Mouse (Mus musculus) CH12.LX (cell line): ENCODE measurements around the gene Foxo1. TPM values are rescaled to one million over a fixed set of nuclear protein-coding genes. Genes with fewer than 3 reads are reported as not detected.

Source experiments
- DNase-seq: peaks from one replicate; pipeline ENCODE4 v3.0.0-alpha.2; 2013; ENCODE audit errors: extremely low read depth
- H3K27ac ChIP-seq: 2 replicates; pipeline ENCODE4 v1.5.1; 2012; ENCODE audit warnings: low read depth, mild to moderate bottlenecking, control low read depth, moderate library complexity; ENCODE audit not compliant: insufficient read depth
- H3K27me3 ChIP-seq: replicated peaks from 2 replicates; pipeline ENCODE3; 2012; ENCODE audit warnings: inconsistent platforms
- H3K36me3 ChIP-seq, 2 experiments: replicated peaks in 1 of 2; 2 replicates each; pipeline versions ENCODE3 to v1.6.1; 2012; ENCODE audit warnings: inconsistent platforms in 1 of 2, low read length in 1 of 2, mild to moderate bottlenecking in 1 of 2, mixed read lengths in 1 of 2, moderate library complexity in 1 of 2; ENCODE audit not compliant: control insufficient read depth in 1 of 2, insufficient read depth in 1 of 2
- H3K4me1 ChIP-seq, 2 experiments: 2 replicates each; pipeline ENCODE4 v1.6.1; 2012; ENCODE audit warnings: inconsistent platforms in 1 of 2, moderate library complexity in 1 of 2; ENCODE audit not compliant: insufficient read depth in 2 of 2, control insufficient read depth in 1 of 2
- H3K4me2 ChIP-seq: 2 replicates; pipeline ENCODE4 v1.6.1; 2012; ENCODE audit warnings: low read depth, mild to moderate bottlenecking, control low read depth; ENCODE audit not compliant: poor library complexity, insufficient read depth, severe bottlenecking
- H3K4me3 ChIP-seq, 3 experiments: fragments of 150-350 bp in 1 of 3; sonication (generic) in 1 of 3; replicated peaks in 1 of 3; 2 replicates each; pipeline versions ENCODE3 to v1.5.1; 2011 to 2012; ENCODE audit warnings: low read depth in 2 of 3, low read length in 2 of 3, mild to moderate bottlenecking in 2 of 3, moderate library complexity in 2 of 3, control low read depth in 1 of 3, improper control_type of control experiment in 1 of 3, inconsistent platforms in 1 of 3, mixed read lengths in 1 of 3; ENCODE audit not compliant: poor library complexity in 1 of 3
- H3K79me2 ChIP-seq: replicated peaks from 2 replicates; pipeline ENCODE4 v1.6.1; 2012; ENCODE audit warnings: mild to moderate bottlenecking, moderate library complexity; ENCODE audit not compliant: control insufficient read depth, poor library complexity, insufficient read depth, severe bottlenecking; ENCODE audit errors: extremely low read depth
- H3K9ac ChIP-seq: 2 replicates; pipeline ENCODE4 v1.6.1; 2012; ENCODE audit warnings: low read depth, mild to moderate bottlenecking, control low read depth, moderate library complexity; ENCODE audit not compliant: insufficient read depth
- H3K9me3 ChIP-seq: replicated peaks from 2 replicates; pipeline ENCODE3; 2012; ENCODE audit warnings: low read length, inconsistent platforms, mixed read lengths
- CHD1 ChIP-seq: IDR thresholded peaks from 2 replicates; pipeline ENCODE4 v1.6.1; 2012; ENCODE audit warnings: low read depth, low read length, improper control_type of control experiment, inconsistent platforms
- E2F4 ChIP-seq: IDR thresholded peaks from 2 replicates; pipeline ENCODE4 v1.6.1; 2011; ENCODE audit warnings: low read depth, low read length, improper control_type of control experiment; ENCODE audit not compliant: insufficient replicate concordance
- ELF1 ChIP-seq: IDR thresholded peaks from 2 replicates; pipeline ENCODE4 v1.6.1; 2014; ENCODE audit warnings: low read depth, mild to moderate bottlenecking, inconsistent platforms, low read length, improper control_type of control experiment
- EP300 ChIP-seq: IDR thresholded peaks from 2 replicates; pipeline ENCODE4 v1.6.1; 2011; ENCODE audit warnings: low read length, improper control_type of control experiment
- ETS1 ChIP-seq: conservative IDR thresholded peaks from 2 replicates; pipeline ENCODE4 v1.6.1; 2012; ENCODE audit warnings: low read depth, mild to moderate bottlenecking, inconsistent platforms, low read length, improper control_type of control experiment, moderate library complexity
- MAX ChIP-seq: IDR thresholded peaks from 2 replicates; pipeline ENCODE4 v1.6.1; 2011; ENCODE audit warnings: low read length, improper control_type of control experiment
- MAZ ChIP-seq: IDR thresholded peaks from 2 replicates; pipeline ENCODE4 v1.6.1; 2012; ENCODE audit warnings: low read depth, mild to moderate bottlenecking, inconsistent platforms, low read length, improper control_type of control experiment, moderate library complexity
- MXI1 ChIP-seq: IDR thresholded peaks from 2 replicates; pipeline ENCODE4 v1.6.1; 2011; ENCODE audit warnings: mild to moderate bottlenecking, low read depth, low read length, improper control_type of control experiment
- NELFE ChIP-seq: IDR thresholded peaks from 2 replicates; pipeline ENCODE4 v1.6.1; 2011; ENCODE audit warnings: low read depth, low read length, improper control_type of control experiment
- PAX5 ChIP-seq: IDR thresholded peaks from 2 replicates; pipeline ENCODE4 v1.6.1; 2012; ENCODE audit warnings: low read length, inconsistent platforms, mixed read lengths
- POLR2A ChIP-seq: IDR thresholded peaks from 2 replicates; pipeline ENCODE4 v1.6.1; 2011; ENCODE audit warnings: low read depth, mild to moderate bottlenecking, improper control_type of control experiment, low read length
- RAD21 ChIP-seq: IDR thresholded peaks from 2 replicates; pipeline ENCODE4 v1.6.1; 2011; ENCODE audit warnings: low read depth, mild to moderate bottlenecking, low read length, improper control_type of control experiment, moderate library complexity
- RCOR1 ChIP-seq: conservative IDR thresholded peaks from 2 replicates; pipeline ENCODE4 v1.6.1; 2012; ENCODE audit warnings: low read depth, mild to moderate bottlenecking, inconsistent platforms, low read length, improper control_type of control experiment
- SMC3 ChIP-seq: IDR thresholded peaks from 2 replicates; pipeline ENCODE4 v1.6.1; 2011; ENCODE audit warnings: low read depth, low read length, improper control_type of control experiment
- USF2 ChIP-seq: conservative IDR thresholded peaks from 2 replicates; pipeline ENCODE4 v1.6.1; 2011; ENCODE audit warnings: low read depth, low read length, improper control_type of control experiment
- ZKSCAN1 ChIP-seq: IDR thresholded peaks from 2 replicates; pipeline ENCODE4 v1.6.1; 2012; ENCODE audit warnings: low read depth, inconsistent platforms, low read length, improper control_type of control experiment, borderline replicate concordance
- ZMIZ1 ChIP-seq: IDR thresholded peaks from 2 replicates; pipeline ENCODE4 v1.6.1; 2012; ENCODE audit warnings: low read depth, mild to moderate bottlenecking, inconsistent platforms, low read length, improper control_type of control experiment
- ZNF384 ChIP-seq: IDR thresholded peaks from 2 replicates; pipeline ENCODE4 v1.6.1; 2012; ENCODE audit warnings: low read depth, low read length, improper control_type of control experiment, inconsistent platforms
- dilution Hi-C: fragments of 300-500 bp; cut with MboI; formaldehyde crosslinking; loops from 2 replicates; pipeline ENCODE4 v1.14.3; 2020; ENCODE audit warnings: low sequenced_read_pairs; ENCODE audit not compliant: extremely low pct_unique_long_range_greater_than_20kb, extremely low pct_ligation_motif_present
- in situ Hi-C: fragments of 300-500 bp; cut with MboI; formaldehyde crosslinking; loops from 3 replicates; pipeline ENCODE4 v1.14.3; 2019; ENCODE audit warnings: low sequenced_read_pairs, low pct_ligation_motif_present, low pct_unique_long_range_greater_than_20kb, mixed read lengths
- polyA plus RNA-seq: library from polyadenylated mRNA; unstranded; fragments of >175 nt; gene quantifications from 2 replicates; pipeline ENCODE4 v1.2.1, GENCODE M21; 2012; ENCODE audit warnings: low read depth; ENCODE audit not compliant: insufficient read length
- total RNA-seq, 2 experiments: library from RNA; depleted of rRNA; stranded (reverse); fragments of 300-350 nt in 1 of 2; fragments of >200 nt in 1 of 2; gene quantifications; 2 replicates each; pipeline ENCODE4 v1.2.3; 2012 to 2014

Gene Foxo1
- total and polyA plus RNA-seq, 3 experiments: 0.79 to 6.9 (median 1.2) TPM

DNA sequence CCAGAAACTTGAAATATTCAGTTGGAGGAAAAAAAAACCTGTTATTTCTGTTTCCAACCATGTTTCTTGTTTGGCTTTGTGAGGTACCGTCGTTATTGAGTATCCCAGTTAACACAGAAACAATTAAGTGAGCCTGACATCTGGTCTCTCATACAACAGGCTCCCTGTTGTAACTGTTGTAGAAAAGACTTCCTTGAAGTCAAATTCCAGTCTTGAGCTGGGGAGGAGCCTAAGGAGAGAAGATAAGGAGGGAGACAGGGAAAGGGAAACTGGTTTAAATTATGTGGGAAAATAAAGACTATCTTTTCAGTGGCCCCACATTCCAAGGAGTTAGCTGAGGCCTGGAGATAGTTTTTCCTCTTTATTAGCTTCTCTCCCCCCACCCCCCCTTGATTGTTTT lies 14.2 kb downstream of the Foxo1 start:
- no peak overlapping the region for H3K27ac ChIP-seq
- no peaks in the 10 kb centered on the region for H3K9me3 ChIP-seq
- H3K4me3 ChIP-seq: no peak overlapping the region
- H3K9ac ChIP-seq: no peak overlapping the region
- H3K27me3 ChIP-seq: no peaks in the 10 kb centered on the region
- no peak for TF ChIP-seq MXI1
- TF ChIP-seq RCOR1: no peak
- no peak for TF ChIP-seq ETS1
- TF ChIP-seq NELFE: no peak
- no peak for TF ChIP-seq E2F4
- TF ChIP-seq RAD21: no peak
- TF ChIP-seq ELF1: no peak
- no peak for TF ChIP-seq EP300
- no peak for TF ChIP-seq SMC3
- TF ChIP-seq USF2: no peak
- no peak for TF ChIP-seq CHD1
- TF ChIP-seq MAZ: no peak
- TF ChIP-seq MAX: no peak
- TF ChIP-seq ZNF384: no peak
- TF ChIP-seq ZKSCAN1: no peak
- in situ Hi-C loops: no loop called here
- peaks cover 22% of the 10 kb centered on the region for H3K79me2 ChIP-seq
- dilution Hi-C loops: no loop called here
- H3K4me1 ChIP-seq: peaks cover 0 to 26% of the 10 kb centered on the region in 2 experiments; a peak in 2 of 4 replicates
- H3K36me3 ChIP-seq: peaks cover 0 to 54% of the 10 kb centered on the region in 2 experiments
- no peak overlapping the region for H3K4me2 ChIP-seq
- DNase-seq: no peak

DNA sequence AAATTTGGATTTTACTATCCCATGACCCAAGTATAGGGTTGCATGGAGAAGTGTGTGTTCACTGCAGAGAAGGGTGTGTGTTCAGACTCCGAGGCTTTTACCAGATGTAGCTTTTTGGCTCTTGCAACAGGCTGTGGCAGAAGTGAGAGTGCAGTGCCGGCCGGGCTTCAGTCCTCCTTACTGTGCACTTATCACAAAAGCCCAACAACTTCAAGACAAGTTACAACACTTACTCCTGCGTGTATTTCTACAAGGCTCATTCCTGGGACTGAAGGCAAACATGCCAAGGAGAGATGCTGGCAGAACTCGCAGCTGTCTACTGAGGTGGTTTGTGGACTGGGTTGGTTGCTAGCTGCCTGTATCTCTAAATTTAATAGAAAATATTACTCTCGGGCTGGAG lies 15.4 kb downstream of the Foxo1 start:
- in situ Hi-C loops: no loop called here
- no peak for DNase-seq
- H3K27ac ChIP-seq: no peak overlapping the region

DNA sequence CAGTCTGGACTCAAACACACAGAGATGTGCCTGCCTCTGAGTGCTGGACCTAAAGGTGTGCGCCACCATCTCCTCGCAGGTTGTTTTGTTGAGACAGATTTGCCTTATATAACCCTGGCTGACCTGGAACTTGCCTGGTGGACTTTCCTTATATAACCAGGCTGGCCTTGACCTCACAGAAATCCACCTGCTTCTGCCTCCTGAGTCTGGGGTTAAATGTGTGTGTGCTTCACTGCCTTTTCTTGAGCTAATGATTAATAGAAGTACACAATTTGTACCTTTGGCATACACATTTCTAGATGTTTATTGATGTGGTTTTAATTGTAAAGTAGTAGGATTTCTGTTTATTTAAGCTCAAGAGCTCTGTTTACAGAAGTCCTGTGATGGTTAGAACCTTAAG lies 22.7 kb downstream of the Foxo1 start:
- Histone ChIP-seq H3K79me2 (peaks cover 33% of the 10 kb centered on the region), H3K4me3 (no peak overlapping the region), H3K4me2 (no peak overlapping the region), H3K9me3 (no peaks in the 10 kb centered on the region), H3K27me3 (no peaks in the 10 kb centered on the region), H3K9ac (no peak overlapping the region), H3K36me3 (peaks cover 0 to 12% of the 10 kb centered on the region in 2 experiments), H3K27ac (no peak overlapping the region), H3K4me1 (peaks cover 9 to 45% of the 10 kb centered on the region in 2 experiments)
- no peak for DNase-seq
- TF ChIP-seq ZMIZ1 (no peak), EP300 (no peak), MAX (no peak)
- dilution Hi-C loops: no loop called here
- in situ Hi-C loops: no loop called here

More for the DNA sequence above, 15.4 kb downstream of the Foxo1 start:
- Histone ChIP-seq H3K36me3 (peaks cover 0 to 47% of the 10 kb centered on the region in 2 experiments), H3K4me3 (no peak overlapping the region), H3K4me1 (peaks cover 0 to 26% of the 10 kb centered on the region in 2 experiments; a peak in 2 of 4 replicates), H3K27me3 (no peaks in the 10 kb centered on the region), H3K79me2 (peaks cover 25% of the 10 kb centered on the region), H3K9me3 (no peaks in the 10 kb centered on the region), H3K4me2 (no peak overlapping the region), H3K9ac (no peak overlapping the region)
- TF ChIP-seq ETS1 (no peak), POLR2A (no peak), PAX5 (no peak)
- dilution Hi-C loops: no loop called here
